Mouse (Mus musculus): Measurements from ENCODE around the gene Wnt3a.

- TF ChIP-seq CTCF (IDR thresholded peaks at IDR 0.05; ENCODE audit: low read depth) (peak; percentile 83), EP300 (optimal IDR thresholded peaks at IDR 0.05) (no peak)
These were observed 3.1 kb upstream of the Wnt3a start for GRCm38 (mm10) chr11:59293616-59294015.
